Mouse (Mus musculus) heart, postnatal 0 days (tissue): ENCODE data around the gene Atp6v0e.

Source experiments
- CTCF ChIP-seq: IDR thresholded peaks from 2 replicates; pipeline ENCODE4 v1.5.1; 2016; ENCODE audit warnings: antibody characterized with exemption, control low read depth, low read depth
- EP300 ChIP-seq: IDR thresholded peaks from 2 replicates; pipeline ENCODE4 v1.6.1; 2016; ENCODE audit warnings: antibody characterized with exemption, low read depth

DNA sequence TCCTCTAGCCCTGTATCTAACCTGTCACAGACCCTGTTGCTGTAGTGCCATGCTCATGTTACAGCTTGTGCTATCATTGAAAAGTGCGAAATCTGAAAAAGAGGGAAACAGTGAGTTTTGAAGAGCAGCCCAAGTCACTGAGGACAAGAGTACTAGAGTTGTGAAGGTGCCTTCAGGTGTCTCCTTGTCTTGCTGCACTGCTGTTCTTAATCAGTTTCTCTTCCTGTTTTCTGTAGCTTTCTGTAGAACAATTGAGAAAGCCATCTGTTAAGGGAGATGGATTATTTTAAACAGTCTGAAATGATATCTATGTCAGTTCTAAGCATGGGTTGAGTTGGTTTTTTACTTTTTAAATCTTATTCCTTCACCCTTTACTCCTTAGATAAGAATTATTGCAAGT, 63.6 kb downstream of the Atp6v0e start:
- TF ChIP-seq CTCF (no peak), EP300 (no peak)
